Mouse (Mus musculus) heart, adult 2 months (tissue): ENCODE measurements around the gene Vmn1r16. TPM values are rescaled to one million over a fixed set of nuclear protein-coding genes. Genes with fewer than 3 reads are reported as not detected.
"Not testable (repeated sequence)": the region's sequence is repeated elsewhere in the genome, so short reads cannot be mapped to it uniquely, and the experiment has no call there.

ENCODE experiments used
- DNase-seq, 2 experiments: peaks; one replicate each; pipeline ENCODE4 v3.0.0; 2021
- H3K27ac ChIP-seq: fragments of 200-600 bp; 2 replicates; pipeline ENCODE4 v1.8.1; 2022
- H3K27me3 ChIP-seq: fragments of 200-500 bp; 2 replicates; pipeline ENCODE4 v1.6.1; 2012; ENCODE audit warnings: mild to moderate bottlenecking, low read length, inconsistent platforms, mixed read lengths; ENCODE audit not compliant: control insufficient read depth, insufficient read depth
- H3K36me3 ChIP-seq: fragments of 200-500 bp; 2 replicates; pipeline ENCODE4 v1.6.1; 2012; ENCODE audit warnings: low read length, inconsistent platforms; ENCODE audit not compliant: control insufficient read depth, insufficient read depth
- H3K4me1 ChIP-seq: fragments of 200-500 bp; 2 replicates; pipeline ENCODE4 v1.6.1; 2011; ENCODE audit warnings: low read length; ENCODE audit not compliant: control insufficient read depth, insufficient read depth
- H3K4me3 ChIP-seq: fragments of 200-600 bp; 2 replicates; pipeline ENCODE4 v1.8.1; 2022
- H3K79me2 ChIP-seq: fragments of 200-500 bp; replicated peaks from 2 replicates; pipeline ENCODE4 v1.6.1; 2012; ENCODE audit warnings: mild to moderate bottlenecking, inconsistent platforms, low read length, moderate library complexity, mixed read lengths; ENCODE audit not compliant: control insufficient read depth, insufficient read depth
- H3K9ac ChIP-seq: fragments of 200-500 bp; 2 replicates; pipeline ENCODE4 v1.6.1; 2012; ENCODE audit warnings: low read depth, mild to moderate bottlenecking, control low read depth, inconsistent platforms, low read length, mixed read lengths
- CTCF ChIP-seq: fragments of 200-600 bp; IDR thresholded peaks from 2 replicates; pipeline ENCODE4 v1.8.1; 2022; ENCODE audit warnings: antibody characterized with exemption, mild to moderate bottlenecking, moderate library complexity
- EP300 ChIP-seq: fragments of 200-500 bp; IDR thresholded peaks from 2 replicates; pipeline ENCODE4 v1.6.1; 2011; ENCODE audit warnings: low read depth, low read length, control low read depth; ENCODE audit not compliant: insufficient read depth
- POLR2A ChIP-seq: fragments of 200-500 bp; IDR thresholded peaks from 2 replicates; pipeline ENCODE4 v1.6.1; 2011; ENCODE audit warnings: mild to moderate bottlenecking, low read depth, low read length, control low read depth; ENCODE audit not compliant: insufficient read depth
- WGBS: fragments of 180-500 bp; shearing (Covaris S2); methylation state at CpG from one replicate; pipeline ENCODE4 v1.1.7; 2018; 5-methylcytosine and 5-hydroxymethylcytosine counted together
- intact Hi-C: fragments of 180-260 bp; cut with DNase I; formaldehyde crosslinking; loops from one replicate; pipeline ENCODE4 v1.15.1; 2025
- long read RNA-seq: library from polyadenylated mRNA; stranded (forward); transcript quantifications from one replicate; pipeline ENCODE4 v2.0.0, GENCODE M21; 2021
- polyA plus RNA-seq: library from polyadenylated mRNA; depleted of rRNA; stranded (reverse); fragments of >200 nt; gene quantifications from 2 replicates; pipeline ENCODE4 v1.2.3, GENCODE M21; 2012; rRNA removed
- total RNA-seq, 2 experiments: library from RNA; stranded (reverse); gene quantifications; 2 replicates each; pipeline ENCODE4 v1.2.3; 2021

Vmn1r16 gene
- not detected for total RNA-seq
- polyA plus RNA-seq = not detected in 2 replicates
- long read RNA-seq = 0 reads

GRCm38 (mm10) chr6:57329394-57329793 is at the start of gene Vmn1r16:
Gene Vmn1r16 (minus strand): TSS chr6:57329494.
- no peaks in the 10 kb centered on the region for H3K36me3 ChIP-seq
- no peaks in the 10 kb centered on the region for H3K4me1 ChIP-seq
- WGBS = 59% methylated on average over 3 of the region's 3 CpGs
- DNase-seq = no peak
- intact Hi-C loops = no loop called here
- H3K27me3 ChIP-seq = no peaks in the 10 kb centered on the region
- no peak within 1 kb of the TSS for H3K9ac ChIP-seq
- no peaks in the 10 kb centered on the region for H3K79me2 ChIP-seq
- no peak within 1 kb of the TSS for H3K27ac ChIP-seq
- TF ChIP-seq CTCF = no peak
- TF ChIP-seq POLR2A = no peak
- no peak for TF ChIP-seq EP300
- no peak within 1 kb of the TSS for H3K4me3 ChIP-seq

- 91% methylated on average over 1 of the region's 1 CpGs for WGBS
- H3K79me2 ChIP-seq = no peaks in the 10 kb centered on the region
- H3K27me3 ChIP-seq = no peaks in the 10 kb centered on the region
- intact Hi-C loops = no loop called here
- TF ChIP-seq CTCF (no peak), EP300 (no peak), POLR2A (no peak)
- no peak overlapping the region for H3K9ac ChIP-seq
- H3K27ac ChIP-seq = no peak overlapping the region
- DNase-seq = no peak
- no peak overlapping the region for H3K4me3 ChIP-seq
- no peaks in the 10 kb centered on the region for H3K4me1 ChIP-seq
- no peaks in the 10 kb centered on the region for H3K36me3 ChIP-seq
Observed at GRCm38 (mm10) chr6:57367496-57367895, 38.2 kb upstream of the Vmn1r16 start.

DNA sequence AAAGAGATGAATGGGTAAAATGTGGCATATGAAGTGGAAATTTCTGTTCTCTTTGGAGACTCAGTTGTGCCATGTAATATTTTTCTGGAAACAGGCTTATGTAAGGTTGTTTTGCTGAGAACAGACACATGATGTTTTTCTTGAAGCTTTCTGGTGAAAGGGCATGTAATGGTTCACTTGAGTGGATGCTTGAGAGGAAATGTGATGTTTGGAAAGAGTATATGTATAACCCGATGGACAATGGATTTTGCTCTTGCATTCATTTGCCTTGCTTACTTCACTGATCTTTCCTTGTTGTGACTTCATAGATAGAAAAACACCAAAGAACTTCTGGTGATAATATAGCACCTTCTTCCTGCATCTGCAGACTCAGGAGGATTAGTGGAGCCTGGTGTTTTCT is 36.6 kb upstream of the Vmn1r16 start:
- H3K4me1 ChIP-seq, intact Hi-C loops, H3K9ac ChIP-seq, H3K27ac ChIP-seq, H3K36me3 ChIP-seq, H3K27me3 ChIP-seq, H3K4me3 ChIP-seq, DNase-seq, H3K79me2 ChIP-seq: not testable (repeated sequence)
- WGBS = 80% methylated on average over 1 of the region's 1 CpGs

DNA sequence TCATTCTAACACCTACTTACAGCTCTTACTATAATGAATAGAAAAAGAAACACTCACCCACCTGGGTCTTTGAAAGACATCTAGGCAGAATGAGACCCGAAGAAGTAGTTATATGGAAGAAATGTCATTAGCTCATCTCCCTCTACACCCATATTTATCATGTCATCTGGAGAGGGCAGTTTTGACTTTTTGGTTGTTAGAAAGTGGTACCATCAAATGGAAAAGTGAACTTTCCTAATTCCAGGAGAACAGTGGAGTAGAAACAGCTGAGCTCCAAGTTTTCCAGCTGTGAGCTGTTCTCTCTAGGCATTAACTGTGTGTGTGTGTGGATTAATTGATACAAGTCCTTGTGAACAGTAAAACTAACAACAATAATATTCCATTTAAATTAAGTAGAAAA is 34.3 kb upstream of the Vmn1r16 start, which contains the start of gene Vmn1r17:
Gene Vmn1r17 (minus strand): TSS at position 101 of the 400 bp plus-strand sequence.
- H3K36me3 ChIP-seq = no peaks in the 10 kb centered on the region
- H3K4me1 ChIP-seq = no peaks in the 10 kb centered on the region
- TF ChIP-seq CTCF (no peak), POLR2A (no peak), EP300 (no peak)
- no peak for DNase-seq
- H3K79me2 ChIP-seq = no peaks in the 10 kb centered on the region
- intact Hi-C loops = no loop called here
- WGBS = 84% methylated on average over 1 of the region's 1 CpGs
- no peaks in the 10 kb centered on the region for H3K27me3 ChIP-seq
- H3K27ac ChIP-seq = no peak within 1 kb of the TSS
- no peak within 1 kb of the TSS for H3K9ac ChIP-seq
- H3K4me3 ChIP-seq = no peak within 1 kb of the TSS

GRCm38 (mm10) chr6:57356864-57357263 is 27.6 kb upstream of the Vmn1r16 start:
- WGBS = 48% methylated on average over 2 of the region's 2 CpGs
- Histone ChIP-seq H3K27me3 (no peaks in the 10 kb centered on the region), H3K9ac (no peak overlapping the region), H3K79me2 (no peaks in the 10 kb centered on the region), H3K27ac (no peak overlapping the region), H3K4me1 (no peaks in the 10 kb centered on the region), H3K36me3 (no peaks in the 10 kb centered on the region), H3K4me3 (no peak overlapping the region)
- no peak for TF ChIP-seq EP300
- TF ChIP-seq POLR2A = no peak
- TF ChIP-seq CTCF = no peak
- intact Hi-C loops = no loop called here
- no peak for DNase-seq

GRCm38 (mm10) chr6:57326176-57326575 is 3.1 kb downstream of the Vmn1r16 start:
- intact Hi-C loops = no loop called here
- Histone ChIP-seq H3K36me3 (no peaks in the 10 kb centered on the region), H3K4me3 (no peak overlapping the region), H3K79me2 (no peaks in the 10 kb centered on the region), H3K4me1 (no peaks in the 10 kb centered on the region), H3K27me3 (no peaks in the 10 kb centered on the region), H3K9ac (no peak overlapping the region), H3K27ac (no peak overlapping the region)
- no peak for DNase-seq
- no peak for TF ChIP-seq CTCF
- TF ChIP-seq POLR2A = no peak

DNA sequence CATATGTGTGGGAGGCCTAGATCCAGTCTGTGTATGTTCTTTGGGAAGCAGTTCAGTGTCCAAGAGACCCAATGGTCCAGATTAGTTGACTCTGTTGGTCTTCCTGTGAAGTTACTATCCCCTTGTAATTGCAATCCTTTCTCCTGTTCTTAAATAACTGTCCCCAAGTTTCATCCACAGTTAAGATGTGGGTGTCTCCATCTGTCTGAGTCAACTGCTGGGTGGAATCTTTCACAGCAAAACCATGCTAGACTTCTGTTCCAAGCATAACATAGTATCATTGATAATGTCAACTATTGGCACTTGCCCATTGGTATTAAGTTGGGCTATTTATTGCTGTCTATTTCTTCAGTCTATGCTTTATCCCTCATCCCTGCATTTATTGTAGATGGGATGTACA is 50.3 kb downstream of the Vmn1r16 start:
- no peaks in the 10 kb centered on the region for H3K27me3 ChIP-seq
- H3K4me1 ChIP-seq = no peaks in the 10 kb centered on the region
- H3K4me3 ChIP-seq = no peak overlapping the region
- H3K79me2 ChIP-seq = no peaks in the 10 kb centered on the region
- TF ChIP-seq POLR2A = no peak
- TF ChIP-seq EP300 = no peak
- no peak for TF ChIP-seq CTCF
- intact Hi-C loops = no loop called here
- no peaks in the 10 kb centered on the region for H3K36me3 ChIP-seq
- no peak overlapping the region for H3K27ac ChIP-seq
- DNase-seq = no peak
- no peak overlapping the region for H3K9ac ChIP-seq
